Mouse (Mus musculus): Measurements from ENCODE around the gene Ccdc174.

The Ccdc174 gene

DNA sequence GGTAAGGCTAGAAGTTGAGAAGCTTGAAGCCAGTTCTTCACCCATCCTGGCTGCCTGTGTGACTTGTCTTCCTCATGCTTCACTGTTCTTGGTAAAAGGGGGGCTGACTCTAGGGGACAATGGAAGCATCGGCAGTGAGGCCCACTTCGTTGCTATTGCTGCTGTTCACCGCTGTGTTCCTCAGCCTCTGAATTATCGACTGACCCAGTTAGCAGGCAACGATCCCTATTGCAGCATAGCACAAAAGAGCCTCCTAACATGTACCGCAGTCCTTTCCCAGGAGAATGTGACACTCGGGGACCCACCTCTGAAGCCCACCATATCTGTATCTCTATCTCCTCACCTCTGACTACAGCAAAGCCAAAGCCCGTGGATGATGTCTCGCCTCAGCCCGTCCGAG, 39.9 kb downstream of the Ccdc174 start:
- no peak for DNase-seq (ENCODE audit: low spot score)

DNA sequence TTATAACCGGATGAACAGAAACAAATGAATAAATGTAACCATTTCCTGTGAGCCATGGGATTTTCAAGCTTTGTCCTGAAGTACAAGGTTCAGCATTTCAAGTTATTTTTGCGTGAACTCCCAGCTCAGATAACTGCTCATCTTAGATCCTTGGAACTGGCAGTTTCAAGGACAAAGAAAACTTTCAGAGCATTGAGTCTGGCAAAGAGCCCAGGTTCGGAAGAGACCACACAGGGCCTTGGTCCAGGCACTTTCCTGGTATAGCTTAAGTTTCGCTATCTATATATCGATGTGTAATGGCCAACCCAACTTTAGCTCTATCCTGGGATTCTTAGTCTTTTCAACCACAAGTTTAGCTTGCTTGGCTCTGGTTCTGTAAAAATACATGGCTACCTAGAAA, 53.4 kb downstream of the Ccdc174 start:
- no peak for DNase-seq (ENCODE audit: low spot score)

DNA sequence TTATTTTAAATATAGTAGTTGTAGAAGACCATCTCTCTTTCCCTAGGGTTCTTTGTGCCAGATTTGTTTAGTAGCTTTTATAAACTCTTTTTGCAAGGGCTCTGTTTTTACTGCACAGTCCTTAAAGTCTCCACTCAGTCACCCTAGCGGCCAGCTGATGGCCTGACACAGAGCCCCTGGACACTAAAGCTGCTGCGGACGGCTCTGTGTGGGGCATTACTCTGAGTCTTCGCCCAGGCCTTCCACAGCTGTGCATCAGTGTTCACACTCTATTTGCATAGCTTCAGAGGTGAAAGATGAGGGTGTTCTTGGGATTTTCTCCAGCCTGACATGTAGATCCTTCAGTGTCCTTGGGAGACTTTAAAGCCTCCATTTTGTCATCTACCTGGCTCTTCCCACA, 60.6 kb downstream of the Ccdc174 start:
- no peak for DNase-seq (ENCODE audit: low spot score)

DNA sequence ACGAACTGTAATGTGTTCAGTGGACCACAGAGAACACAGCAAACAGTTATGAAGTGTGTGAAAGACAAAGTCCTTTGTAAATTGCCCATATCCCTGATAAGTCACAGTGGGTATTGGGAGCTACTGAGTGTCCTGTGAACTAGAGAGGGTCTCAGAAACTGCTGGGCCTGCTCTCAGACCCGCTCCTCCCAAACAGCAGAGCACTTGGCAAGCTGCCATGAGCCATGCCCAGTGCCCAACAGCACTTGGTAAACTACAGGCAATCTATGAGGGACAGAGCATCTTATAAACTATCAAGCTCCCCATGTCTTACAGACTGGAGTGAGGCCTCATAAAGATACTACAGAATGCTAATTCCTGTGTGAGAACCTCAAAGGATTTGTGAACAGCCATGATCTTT, 70.6 kb downstream of the Ccdc174 start:
- peak; percentile 13 for DNase-seq (ENCODE audit: low spot score)
